Mouse (Mus musculus) lung, postnatal 0 days (tissue): ENCODE measurements around the gene Pcsk4.

Experiments used
- CTCF ChIP-seq: IDR thresholded peaks from 2 replicates; pipeline ENCODE4 v1.5.1; 2016; ENCODE audit warnings: antibody characterized with exemption, mild to moderate bottlenecking
- EP300 ChIP-seq: IDR thresholded peaks from 2 replicates; pipeline ENCODE4 v1.6.1; 2016; ENCODE audit warnings: antibody characterized with exemption, mild to moderate bottlenecking, control low read depth

GRCm38 (mm10) chr10:80321670-80322581 is 7.4 kb downstream of the Pcsk4 start:
- TF ChIP-seq EP300, result no peak
- no peak for TF ChIP-seq CTCF
